Comparison of ENCODE assay signal across 16 mouse cellular contexts in the genomic region with DNA sequence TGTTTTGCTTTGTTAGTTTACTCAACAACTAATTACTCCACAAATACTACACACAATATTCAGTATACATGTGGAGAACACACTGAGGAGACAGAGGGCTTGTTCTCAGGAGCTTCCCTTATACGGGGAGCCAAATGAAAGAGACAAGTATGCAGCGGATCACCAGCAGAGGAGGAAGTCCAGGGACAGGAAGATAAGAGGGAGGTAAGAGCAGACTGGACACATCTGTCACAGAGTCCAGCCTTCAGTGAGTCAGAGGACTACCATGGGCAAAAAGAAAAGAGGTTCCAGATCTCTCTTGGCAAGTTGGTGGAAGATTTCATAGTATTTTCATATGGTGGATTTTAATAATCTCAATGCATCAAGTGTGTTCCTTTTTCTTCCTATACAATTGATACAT. TPM values are rescaled to one million over a fixed set of nuclear protein-coding genes. Genes with fewer than 3 reads are reported as not detected.
DNase-seq lines count a peak whose midpoint lies in the region; ATAC-seq and TF ChIP-seq lines count a peak whose summit lies in the region.
"Had no signal": no experiment of that assay in that cellular context is flagged by ENCODE, and none has a peak within 500 bp of the region (broad histone marks: within the 10 kb centered on the region; RNA-seq: fewer than 3 reads in every experiment).

No protein-coding gene starts in this region.

- H3K9ac ChIP-seq in liver, embryonic 14.5 days (replicated peaks), result no peak overlapping the region
- no peak overlapping the region for H3K9ac ChIP-seq in heart, embryonic 11.5 days (ENCODE audit: low read depth, low read length)
- H3K9ac ChIP-seq: forebrain, embryonic 12.5 days; hindbrain, embryonic 15.5 days; lung, embryonic 15.5 days had no signal

- 4% methylated on average over 2 of the region's 2 CpGs for WGBS in liver, embryonic 14.5 days (ENCODE audit: insufficient replicate concordance)
- 4% methylated on average over 2 of the region's 2 CpGs for WGBS in heart, embryonic 11.5 days (ENCODE audit: insufficient replicate concordance)

- H3K4me3 ChIP-seq in megakaryocyte, embryonic 14.5 days (replicated peaks), result peak overlapping the region; percentile 48
- H3K4me3 ChIP-seq in liver, embryonic 14.5 days (ENCODE audit: insufficient read depth in 1 of 2, low read depth in 2 of 2, low read length in 2 of 2), result no peak overlapping the region
- no peak overlapping the region for H3K4me3 ChIP-seq in heart, embryonic 11.5 days (ENCODE audit: low read depth, low read length)
- H3K4me3 ChIP-seq: forebrain, embryonic 12.5 days; heart, embryonic 10.5 days; hindbrain, embryonic 15.5 days; lung, embryonic 15.5 days had no signal

- no peaks in the 10 kb centered on the region for H3K36me3 ChIP-seq in megakaryocyte, embryonic 14.5 days (replicated peaks; ENCODE audit: low read length)
- no peaks in the 10 kb centered on the region for H3K36me3 ChIP-seq in liver, embryonic 14.5 days (replicated peaks; ENCODE audit: control insufficient read depth, insufficient read depth, low read depth)
- no peaks in the 10 kb centered on the region for H3K36me3 ChIP-seq in heart, embryonic 11.5 days (ENCODE audit: control insufficient read depth, insufficient read depth, low read length)
- H3K36me3 ChIP-seq: forebrain, embryonic 12.5 days; heart, embryonic 10.5 days; hindbrain, embryonic 15.5 days; lung, embryonic 15.5 days had no signal

- H3K4me2 ChIP-seq in liver, embryonic 14.5 days (ENCODE audit: low read depth), result no peak overlapping the region
- H3K4me2 ChIP-seq in heart, embryonic 11.5 days, result no peak overlapping the region
- H3K4me2 ChIP-seq: forebrain, embryonic 12.5 days; hindbrain, embryonic 15.5 days; lung, embryonic 15.5 days had no signal

- no peak for TF ChIP-seq EP300 in liver, embryonic 14.5 days (IDR thresholded peaks at IDR 0.05; ENCODE audit: low read depth)

- TF ChIP-seq CTCF in liver, embryonic 14.5 days (IDR thresholded peaks at IDR 0.05; ENCODE audit: low read depth), result no peak

- ATAC-seq in megakaryocyte, adult 5-6 weeks (ENCODE audit: poor library complexity, severe bottlenecking), result no peak; the same call in 1 of the 2 replicates
- peak; percentile 45; the same call in 1 of the 2 replicates for ATAC-seq in liver, embryonic 14.5 days (ENCODE audit: insufficient read depth)
- ATAC-seq in heart, embryonic 11.5 days (replicated peaks; ENCODE audit: insufficient number of reproducible peaks, low FRiP score, low TSS enrichment), result no peak

- peaks cover 10% of the 10 kb centered on the region for H3K4me1 ChIP-seq in megakaryocyte, embryonic 14.5 days
- 0 out of 4 replicates have a peak, but pooled peaks cover 0 to 2% of the 10 kb centered on the region in 2 experiments for H3K4me1 ChIP-seq in liver, embryonic 14.5 days (replicated peaks; ENCODE audit: control insufficient read depth in 2 of 2, insufficient read depth in 2 of 2, low read length in 1 of 2)
- H3K4me1 ChIP-seq in heart, embryonic 11.5 days (ENCODE audit: control insufficient read depth, insufficient read depth, low read length), result peaks cover 4% of the 10 kb centered on the region; the same call in 1 of the 2 replicates
- H3K4me1 ChIP-seq: hindbrain, embryonic 15.5 days had no signal

- DNase-seq in adrenal gland, adult 2 months, result peak; percentile 64
- no peak for DNase-seq in adrenal gland, postnatal 4 days (ENCODE audit: low spot score in 2 of 2)
- DNase-seq in liver, embryonic 14.5 days (ENCODE audit: low read depth in 3 of 3, low spot score in 3 of 3), result no peak
- DNase-seq in urinary bladder, postnatal 36 days (ENCODE audit: low spot score in 2 of 2), result no peak
- DNase-seq in left cerebral cortex, adult 11 months (ENCODE audit: low spot score), result no peak
- DNase-seq: cerebellum, postnatal 25 days; gastrocnemius, postnatal 36 days; heart, postnatal 14 days; kidney, adult 18-20 months had no signal

- no peaks in the 10 kb centered on the region for H3K27me3 ChIP-seq in megakaryocyte, embryonic 14.5 days (replicated peaks)
- no peaks in the 10 kb centered on the region for H3K27me3 ChIP-seq in liver, embryonic 14.5 days (ENCODE audit: control insufficient read depth, insufficient read depth, low read length)
- no peaks in the 10 kb centered on the region for H3K27me3 ChIP-seq in heart, embryonic 11.5 days (ENCODE audit: control insufficient read depth, insufficient read depth, low read length)
- H3K27me3 ChIP-seq: forebrain, embryonic 12.5 days; hindbrain, embryonic 15.5 days; lung, embryonic 15.5 days had no signal

- H3K27ac ChIP-seq in liver, embryonic 14.5 days, result no peak overlapping the region
- H3K27ac ChIP-seq in heart, embryonic 11.5 days (ENCODE audit: low read depth, low read length), result no peak overlapping the region
- H3K27ac ChIP-seq: forebrain, embryonic 12.5 days; heart, embryonic 10.5 days; hindbrain, embryonic 15.5 days; lung, embryonic 15.5 days had no signal

- H3K9me3 ChIP-seq in megakaryocyte, embryonic 14.5 days, result no peaks in the 10 kb centered on the region
- no peaks in the 10 kb centered on the region for H3K9me3 ChIP-seq in liver, embryonic 14.5 days (ENCODE audit: control insufficient read depth, low read length)
- H3K9me3 ChIP-seq in heart, embryonic 11.5 days (replicated peaks; ENCODE audit: control insufficient read depth, low read length), result no peaks in the 10 kb centered on the region
- H3K9me3 ChIP-seq: forebrain, embryonic 12.5 days; heart, embryonic 10.5 days; hindbrain, embryonic 15.5 days; lung, embryonic 15.5 days had no signal

RNA-seq across cellular contexts. Expression of a gene that starts 13.5 kb away (rescaled TPM):
- 100 to 1,000 TPM; 281 to 503 TPM for total RNA-seq in adrenal gland, adult 2 months (2021)
- 9.5 and 12.6 TPM in 2 replicates for polyA plus RNA-seq in adrenal gland, adult 2 months (2012; rRNA removed)
- total RNA-seq in adrenal gland, postnatal 4 days (2021), result 100 to 1,000 TPM; 276 to 287 TPM
- 2.6 and 5.8 TPM in 2 replicates for polyA plus RNA-seq in megakaryocyte, embryonic 14.5 days (2012; ENCODE audit: insufficient read depth, low replicate concordance)
- total RNA-seq in megakaryocyte, adult 5-6 weeks (2015), result 3.8 and 5.1 TPM in 2 replicates
- total RNA-seq in megakaryocyte, adult 5-6 weeks (2017), result 3.1 and 4.4 TPM in 2 replicates
- 1.1 and 2.2 TPM in 2 replicates for polyA plus RNA-seq in liver, embryonic 14.5 days (2012; rRNA removed)
- polyA plus RNA-seq in liver, embryonic 14.5 days (2014; fragmentation: Nextera tagmentation; extraction: Ambion mirVana), result 3.1 and 5.3 TPM in 2 replicates
- 18.0 and 20.2 TPM in 2 replicates for polyA plus RNA-seq in heart, embryonic 11.5 days (2014; fragmentation: Nextera tagmentation; extraction: Ambion mirVana)
